ENCODE assay signal across 8 mouse cellular contexts in the genomic region with DNA sequence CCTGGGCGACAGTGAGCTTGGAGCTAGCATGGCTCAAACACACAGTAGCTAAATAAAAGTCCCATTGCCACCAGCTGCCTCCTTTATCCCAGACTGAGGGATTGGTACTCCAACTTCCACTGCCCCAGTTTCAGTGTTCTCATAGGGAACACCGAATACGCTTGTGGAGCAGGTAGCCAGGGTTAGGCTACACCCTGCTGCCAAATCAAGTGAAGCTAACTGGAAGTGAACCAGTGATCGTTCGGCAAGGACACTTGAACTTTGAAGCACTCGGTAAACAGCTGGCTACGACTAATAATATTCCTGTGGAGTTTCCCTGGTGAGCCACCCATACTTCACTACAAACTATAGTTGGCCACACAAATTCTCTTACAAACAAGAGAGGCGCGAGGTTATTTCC. TPM values are rescaled to one million over a fixed set of nuclear protein-coding genes. Genes with fewer than 3 reads are reported as not detected.
DNase-seq lines count a peak whose midpoint lies in the region; ATAC-seq lines count a peak whose summit lies in the region.

No protein-coding gene starts in this region.

- no peak for ATAC-seq in heart, embryonic 14.5 days (ENCODE audit: insufficient number of reproducible peaks, insufficient read depth, low FRiP score, low read depth)
- ATAC-seq in limb, embryonic 15.5 days (ENCODE audit: insufficient number of reproducible peaks, low FRiP score, low TSS enrichment, low read depth), result no peak
- no peak for ATAC-seq in neural tube, embryonic 12.5 days (ENCODE audit: low FRiP score, low read depth)

- WGBS in heart, embryonic 14.5 days, result 77% methylated on average over 9 of the region's 9 CpGs
- WGBS in limb, embryonic 15.5 days, result 81% methylated on average over 9 of the region's 9 CpGs
- WGBS in neural tube, embryonic 12.5 days, result 90% methylated on average over 9 of the region's 9 CpGs

- H3K27ac ChIP-seq in heart, embryonic 14.5 days (replicated peaks in 1 of 2; ENCODE audit: control insufficient read depth in 1 of 2, insufficient read depth in 1 of 2, low read depth in 2 of 2, low read length in 2 of 2), result no peak overlapping the region
- H3K27ac ChIP-seq in limb, embryonic 15.5 days, result no peak overlapping the region
- H3K27ac ChIP-seq in neural tube, embryonic 12.5 days, result no peak overlapping the region

- no peaks in the 10 kb centered on the region for H3K27me3 ChIP-seq in heart, embryonic 14.5 days (ENCODE audit: control insufficient read depth, insufficient read depth, low read length)
- no peaks in the 10 kb centered on the region for H3K27me3 ChIP-seq in limb, embryonic 15.5 days
- H3K27me3 ChIP-seq in neural tube, embryonic 12.5 days (replicated peaks), result no peaks in the 10 kb centered on the region

- peak; percentile 32 for DNase-seq in kidney, adult 11 months
- DNase-seq in kidney, postnatal 10 days, result no peak
- no peak for DNase-seq in left cerebral cortex, adult 9 months (ENCODE audit: low spot score in 2 of 2)
- DNase-seq in testis, postnatal 14 days (ENCODE audit: low spot score), result no peak
- DNase-seq in urinary bladder, postnatal 36 days (ENCODE audit: low spot score in 2 of 2), result no peak

- no peaks in the 10 kb centered on the region for H3K36me3 ChIP-seq in heart, embryonic 14.5 days (ENCODE audit: control insufficient read depth, insufficient read depth, low read length)
- no peaks in the 10 kb centered on the region for H3K36me3 ChIP-seq in limb, embryonic 15.5 days
- no peaks in the 10 kb centered on the region for H3K36me3 ChIP-seq in neural tube, embryonic 12.5 days

- H3K4me2 ChIP-seq in heart, embryonic 14.5 days (ENCODE audit: low read length), result peak overlapping the region; percentile 92
- H3K4me2 ChIP-seq in limb, embryonic 15.5 days, result peak overlapping the region; percentile 79
- peak overlapping the region; percentile 91 for H3K4me2 ChIP-seq in neural tube, embryonic 12.5 days (replicated peaks)

- H3K4me3 ChIP-seq in heart, embryonic 14.5 days (ENCODE audit: control insufficient read depth in 1 of 2, insufficient read depth in 1 of 2, low read depth in 1 of 2, low read length in 2 of 2), result peak overlapping the region in 1 of 2 experiments; percentile 92; a peak in 1 of 4 replicates
- H3K4me3 ChIP-seq in limb, embryonic 15.5 days, result peak overlapping the region; percentile 98; the same call in 1 of the 2 replicates
- no peak overlapping the region for H3K4me3 ChIP-seq in neural tube, embryonic 12.5 days

- peaks cover 22 to 40% of the 10 kb centered on the region in 2 experiments for H3K4me1 ChIP-seq in heart, embryonic 14.5 days (ENCODE audit: control insufficient read depth in 2 of 2, insufficient read depth in 2 of 2, low read length in 2 of 2)
- H3K4me1 ChIP-seq in limb, embryonic 15.5 days, result peaks cover 22% of the 10 kb centered on the region
- peaks cover 16% of the 10 kb centered on the region for H3K4me1 ChIP-seq in neural tube, embryonic 12.5 days

- H3K9me3 ChIP-seq in heart, embryonic 14.5 days (ENCODE audit: control insufficient read depth, low read length), result no peaks in the 10 kb centered on the region
- H3K9me3 ChIP-seq in limb, embryonic 15.5 days, result no peaks in the 10 kb centered on the region
- no peaks in the 10 kb centered on the region for H3K9me3 ChIP-seq in neural tube, embryonic 12.5 days

- peak overlapping the region; percentile 96 for H3K9ac ChIP-seq in heart, embryonic 14.5 days (ENCODE audit: low read length)
- no peak overlapping the region for H3K9ac ChIP-seq in limb, embryonic 15.5 days
- H3K9ac ChIP-seq in neural tube, embryonic 12.5 days, result no peak overlapping the region

RNA-seq across cellular contexts. Expression of a gene that starts 1.6 kb away (rescaled TPM):
- polyA plus RNA-seq in heart, embryonic 14.5 days (2014; fragmentation: Nextera tagmentation; extraction: Ambion mirVana), result 31.0 and 33.4 TPM in 2 replicates
- polyA plus RNA-seq in limb, embryonic 15.5 days (2015; fragmentation: Nextera tagmentation; extraction: Ambion mirVana), result 37.9 and 40.2 TPM in 2 replicates
- polyA plus RNA-seq in neural tube, embryonic 12.5 days (2016; fragmentation: Nextera tagmentation; extraction: Ambion mirVana), result 38.2 and 42.4 TPM in 2 replicates
